Mouse (Mus musculus): Measurements from ENCODE around the gene Derl3. TPM values are rescaled to one million over a fixed set of nuclear protein-coding genes. Genes with fewer than 3 reads are reported as not detected.
"Not testable (repeated sequence)": the region's sequence is repeated elsewhere in the genome, so short reads cannot be mapped to it uniquely, and the experiment has no call there.

Gene Derl3
- polyA plus RNA-seq, 1 experiment from 2014 or later, result 9.6 TPM

GRCm38 (mm10) chr10:75854096-75854495, 39.1 kb upstream of the Derl3 start:
- Histone ChIP-seq H3K27me3 (ENCODE audit: control insufficient read depth, insufficient read depth, low read length) (no peaks in the 10 kb centered on the region), H3K4me3 (replicated peaks; ENCODE audit: low read length) (no peak overlapping the region), H3K27ac (ENCODE audit: low read length) (no peak overlapping the region), H3K9me3 (replicated peaks; ENCODE audit: control insufficient read depth, low read length) (no peaks in the 10 kb centered on the region), H3K4me1 (ENCODE audit: control insufficient read depth, insufficient read depth, low read length) (peaks cover 8% of the 10 kb centered on the region), H3K4me2 (ENCODE audit: low read depth, low read length) (no peak overlapping the region), H3K36me3 (ENCODE audit: control insufficient read depth, insufficient read depth, low read length) (no peaks in the 10 kb centered on the region), H3K9ac (ENCODE audit: low read length) (no peak overlapping the region)
- WGBS, result 42% methylated on average over 5 of the region's 5 CpGs
- no peak for ATAC-seq (ENCODE audit: insufficient read depth, low FRiP score)

DNA sequence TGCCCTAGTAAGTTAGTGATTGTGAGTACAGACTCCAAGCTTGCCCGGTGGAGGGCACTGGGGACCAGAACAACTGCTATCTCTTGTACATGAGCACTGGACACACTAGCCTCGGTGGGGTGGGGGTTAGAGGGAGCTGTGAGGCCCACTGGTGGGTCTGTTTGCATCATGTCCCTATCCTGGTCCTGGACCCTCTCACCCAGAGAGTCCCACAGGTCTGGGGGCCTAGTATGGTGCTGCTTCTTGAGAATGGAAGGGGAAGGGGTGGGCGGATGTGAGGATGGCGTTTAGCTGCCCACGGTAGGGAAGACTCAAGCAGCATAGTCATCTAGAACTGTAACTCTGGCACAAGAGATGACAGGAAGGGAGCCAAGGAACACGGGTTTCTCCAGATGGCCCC, 38.4 kb upstream of the Derl3 start:
- H3K36me3 ChIP-seq (ENCODE audit: control insufficient read depth, insufficient read depth, low read length), result no peaks in the 10 kb centered on the region
- H3K9ac ChIP-seq (ENCODE audit: low read length), result no peak overlapping the region
- no peak overlapping the region for H3K4me3 ChIP-seq (replicated peaks; ENCODE audit: low read length)
- 82% methylated on average over 6 of the region's 6 CpGs for WGBS
- H3K9me3 ChIP-seq (replicated peaks; ENCODE audit: control insufficient read depth, low read length), result no peaks in the 10 kb centered on the region
- no peak overlapping the region for H3K27ac ChIP-seq (ENCODE audit: low read length)
- H3K4me1 ChIP-seq (ENCODE audit: control insufficient read depth, insufficient read depth, low read length), result peaks cover 9% of the 10 kb centered on the region
- no peak for ATAC-seq (ENCODE audit: insufficient read depth, low FRiP score)
- no peak overlapping the region for H3K4me2 ChIP-seq (ENCODE audit: low read depth, low read length)
- H3K27me3 ChIP-seq (ENCODE audit: control insufficient read depth, insufficient read depth, low read length), result no peaks in the 10 kb centered on the region

DNA sequence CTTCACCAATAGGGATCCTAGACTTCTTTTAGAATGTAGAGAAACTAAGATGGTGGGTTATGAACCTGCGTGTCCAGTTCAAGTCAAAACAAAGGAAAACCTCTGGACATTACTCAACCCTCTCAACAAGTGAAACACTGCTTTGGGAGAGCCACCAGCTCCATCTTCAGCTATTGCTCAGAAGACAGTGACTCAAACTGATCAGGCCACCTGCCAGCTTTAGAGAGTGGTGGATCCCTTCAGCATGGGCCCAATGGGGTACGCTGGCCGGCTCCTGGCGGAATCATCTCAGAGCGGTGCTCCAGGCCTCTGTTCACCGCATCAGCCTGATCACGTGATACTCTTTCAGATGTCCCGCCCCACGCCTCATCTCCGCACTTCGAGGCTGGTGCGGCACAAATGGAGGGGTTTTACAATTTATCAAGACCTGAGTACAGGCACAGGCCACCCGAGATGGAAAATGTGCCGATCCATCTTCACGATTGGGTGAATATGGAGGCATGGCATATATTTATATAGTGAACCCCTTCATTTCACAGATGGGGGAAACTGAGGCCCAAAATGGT, 37.7 kb upstream of the Derl3 start:
- Histone ChIP-seq H3K4me3 (replicated peaks; ENCODE audit: low read length) (no peak overlapping the region), H3K4me1 (ENCODE audit: control insufficient read depth, insufficient read depth, low read length) (peaks cover 13% of the 10 kb centered on the region), H3K9me3 (replicated peaks; ENCODE audit: control insufficient read depth, low read length) (no peaks in the 10 kb centered on the region), H3K9ac (ENCODE audit: low read length) (no peak overlapping the region), H3K27ac (ENCODE audit: low read length) (no peak overlapping the region), H3K36me3 (ENCODE audit: control insufficient read depth, insufficient read depth, low read length) (no peaks in the 10 kb centered on the region), H3K27me3 (ENCODE audit: control insufficient read depth, insufficient read depth, low read length) (no peaks in the 10 kb centered on the region), H3K4me2 (ENCODE audit: low read depth, low read length) (no peak overlapping the region)
- ATAC-seq (ENCODE audit: insufficient read depth, low FRiP score), result no peak
- 88% methylated on average over 15 of the region's 15 CpGs for WGBS

DNA sequence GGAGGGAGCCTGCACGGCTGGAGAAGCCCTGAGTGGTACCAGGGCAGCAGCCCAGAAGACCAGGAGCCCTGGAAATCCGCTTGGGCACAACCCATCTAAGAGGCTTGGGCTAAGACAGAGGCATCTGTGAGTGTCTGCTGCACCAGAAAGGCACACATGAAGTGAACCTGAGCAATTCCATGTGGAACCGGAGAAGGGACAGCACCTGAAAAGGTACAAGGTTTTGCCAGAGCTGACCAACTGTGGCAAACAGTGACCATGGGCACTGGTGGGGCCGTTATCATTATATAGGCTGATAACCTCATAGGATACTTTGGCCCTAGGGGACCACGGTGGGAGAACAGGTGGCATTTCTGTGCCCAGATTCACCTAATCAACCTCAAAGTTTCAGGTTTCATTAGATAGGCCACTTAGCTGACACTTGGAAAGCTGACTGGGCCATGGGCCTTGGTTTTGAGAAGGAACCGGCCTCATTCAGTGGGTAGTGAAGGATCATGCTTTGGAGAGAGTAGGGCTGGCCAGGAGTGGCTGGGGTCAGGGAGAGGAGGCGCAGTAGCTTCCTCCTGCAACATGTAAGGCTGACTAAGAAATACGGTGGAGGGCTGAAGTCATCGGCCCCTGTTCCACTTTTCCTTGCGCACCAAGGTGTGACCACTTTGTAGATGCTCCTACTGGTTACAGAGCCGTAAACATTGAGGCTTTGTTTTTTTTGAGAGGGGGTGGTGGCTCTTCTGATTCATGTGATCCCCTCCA, 36.9 kb upstream of the Derl3 start:
- no peak for ATAC-seq (ENCODE audit: insufficient read depth, low FRiP score)
- H3K9ac ChIP-seq (ENCODE audit: low read length), result no peak overlapping the region
- peaks cover 18% of the 10 kb centered on the region for H3K4me1 ChIP-seq (ENCODE audit: control insufficient read depth, insufficient read depth, low read length)
- no peaks in the 10 kb centered on the region for H3K27me3 ChIP-seq (ENCODE audit: control insufficient read depth, insufficient read depth, low read length)
- no peak overlapping the region for H3K4me3 ChIP-seq (replicated peaks; ENCODE audit: low read length)
- H3K36me3 ChIP-seq (ENCODE audit: control insufficient read depth, insufficient read depth, low read length), result no peaks in the 10 kb centered on the region
- WGBS, result 76% methylated on average over 11 of the region's 11 CpGs
- no peak overlapping the region for H3K4me2 ChIP-seq (ENCODE audit: low read depth, low read length)
- no peak overlapping the region for H3K27ac ChIP-seq (ENCODE audit: low read length)
- H3K9me3 ChIP-seq (replicated peaks; ENCODE audit: control insufficient read depth, low read length), result no peaks in the 10 kb centered on the region

- H3K36me3 ChIP-seq (ENCODE audit: control insufficient read depth, insufficient read depth, low read length), result no peaks in the 10 kb centered on the region
- WGBS, result 83% methylated on average over 3 of the region's 3 CpGs
- H3K9me3 ChIP-seq (replicated peaks; ENCODE audit: control insufficient read depth, low read length), result no peaks in the 10 kb centered on the region
- no peaks in the 10 kb centered on the region for H3K27me3 ChIP-seq (ENCODE audit: control insufficient read depth, insufficient read depth, low read length)
- H3K4me1 ChIP-seq (ENCODE audit: control insufficient read depth, insufficient read depth, low read length), result peaks cover 18% of the 10 kb centered on the region
- H3K4me2 ChIP-seq (ENCODE audit: low read depth, low read length), result no peak overlapping the region
- H3K27ac ChIP-seq (ENCODE audit: low read length), result no peak overlapping the region
- H3K4me3 ChIP-seq (replicated peaks; ENCODE audit: low read length), result no peak overlapping the region
- H3K9ac ChIP-seq (ENCODE audit: low read length), result 0 out of 2 replicates have a peak overlapping the region, but pooled peaks have one; percentile 35
- no peak for ATAC-seq (ENCODE audit: insufficient read depth, low FRiP score)
These were observed 36.2 kb upstream of the Derl3 start for GRCm38 (mm10) chr10:75856976-75857375.

DNA sequence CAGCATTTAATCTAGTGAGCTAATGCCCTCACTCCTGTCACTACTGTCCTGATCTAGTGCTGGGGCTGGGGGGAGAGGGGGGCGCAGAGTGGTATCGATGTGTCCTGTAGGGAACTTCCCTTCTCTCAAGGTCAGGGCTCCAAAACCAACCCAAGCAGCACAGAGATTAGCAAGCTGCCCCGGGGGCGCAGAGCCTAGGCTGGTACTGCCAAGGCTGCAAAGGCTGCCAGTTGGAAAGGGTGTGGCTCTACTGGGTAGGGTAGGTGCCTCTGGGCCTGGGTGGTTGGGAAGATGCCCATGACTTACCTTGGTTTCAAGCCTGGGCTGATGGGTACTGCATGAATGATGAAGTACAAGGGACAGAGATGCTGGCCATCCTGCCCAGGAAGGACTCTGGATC, 35.6 kb upstream of the Derl3 start:
- Histone ChIP-seq H3K4me1 (ENCODE audit: control insufficient read depth, insufficient read depth, low read length) (peaks cover 18% of the 10 kb centered on the region), H3K4me3 (replicated peaks; ENCODE audit: low read length) (no peak overlapping the region), H3K4me2 (ENCODE audit: low read depth, low read length) (no peak overlapping the region), H3K27ac (ENCODE audit: low read length) (no peak overlapping the region), H3K9ac (ENCODE audit: low read length) (0 out of 2 replicates have a peak overlapping the region, but pooled peaks have one; percentile 6), H3K36me3 (ENCODE audit: control insufficient read depth, insufficient read depth, low read length) (no peaks in the 10 kb centered on the region), H3K27me3 (ENCODE audit: control insufficient read depth, insufficient read depth, low read length) (no peaks in the 10 kb centered on the region), H3K9me3 (replicated peaks; ENCODE audit: control insufficient read depth, low read length) (no peaks in the 10 kb centered on the region)
- no peak for ATAC-seq (ENCODE audit: insufficient read depth, low FRiP score)
- 86% methylated on average over 4 of the region's 4 CpGs for WGBS

- H3K36me3 ChIP-seq (ENCODE audit: control insufficient read depth, insufficient read depth, low read length), result no peaks in the 10 kb centered on the region
- H3K4me2 ChIP-seq (ENCODE audit: low read depth, low read length), result peak overlapping the region; percentile 74
- peaks cover 18% of the 10 kb centered on the region for H3K4me1 ChIP-seq (ENCODE audit: control insufficient read depth, insufficient read depth, low read length)
- 2% methylated on average over 27 of the region's 27 CpGs for WGBS
- H3K9ac ChIP-seq (ENCODE audit: low read length), result peak overlapping the region; percentile 86
- peak; percentile 55 for ATAC-seq (ENCODE audit: insufficient read depth, low FRiP score)
- H3K27me3 ChIP-seq (ENCODE audit: control insufficient read depth, insufficient read depth, low read length), result no peaks in the 10 kb centered on the region
- peak overlapping the region; percentile 97 for H3K27ac ChIP-seq (ENCODE audit: low read length)
- peak overlapping the region; percentile 78 for H3K4me3 ChIP-seq (replicated peaks; ENCODE audit: low read length)
- H3K9me3 ChIP-seq (replicated peaks; ENCODE audit: control insufficient read depth, low read length), result no peaks in the 10 kb centered on the region
These were observed 34.0 kb upstream of the Derl3 start for GRCm38 (mm10) chr10:75859107-75859746.

DNA sequence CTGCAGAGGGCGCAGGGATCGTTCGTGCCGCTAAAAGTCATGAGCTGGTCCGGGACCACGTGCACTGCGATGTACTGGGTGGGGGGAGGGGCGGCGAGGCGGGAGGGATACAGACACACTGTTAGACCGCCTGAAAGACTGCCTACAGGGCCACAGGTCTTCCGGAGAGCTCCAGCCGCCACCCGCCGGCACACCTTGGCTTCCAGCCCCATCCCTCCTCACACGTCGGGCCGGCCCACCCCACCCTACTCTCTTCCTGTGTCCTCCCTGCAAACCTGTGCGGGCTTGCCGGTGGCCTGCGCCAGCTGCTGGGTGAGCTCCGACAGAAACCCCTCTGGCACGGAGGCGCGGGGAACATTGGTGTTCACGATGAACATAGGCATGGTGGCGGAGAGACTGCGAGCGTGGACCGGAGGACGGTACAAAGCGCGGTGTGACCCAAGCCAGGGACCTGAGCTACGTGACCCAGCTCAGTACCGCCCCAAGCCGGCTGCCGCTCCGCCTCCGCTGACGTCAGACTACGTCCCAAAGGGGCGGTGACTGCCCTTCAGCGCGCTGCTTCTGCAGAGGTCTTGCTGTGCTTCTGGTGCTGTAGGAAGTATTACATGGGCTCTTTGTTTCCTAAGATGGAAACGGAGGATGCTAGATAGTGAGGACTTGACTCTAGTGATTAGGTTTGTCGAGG, 33.3 kb upstream of the Derl3 start, which contains the start of gene Mif:
Mif (minus strand) TSS at position 455 of the 685 bp plus-strand sequence.
- peak; percentile 97 for ATAC-seq (ENCODE audit: insufficient read depth, low FRiP score)
- WGBS, result under 1% methylated on average over 42 of the region's 46 CpGs
- H3K4me1 ChIP-seq (ENCODE audit: control insufficient read depth, insufficient read depth, low read length), result peaks cover 18% of the 10 kb centered on the region
- H3K4me2 ChIP-seq (ENCODE audit: low read depth, low read length), result peak within 1 kb of the TSS; percentile 74
- peak within 1 kb of the TSS; percentile 86 for H3K9ac ChIP-seq (ENCODE audit: low read length)
- H3K27ac ChIP-seq (ENCODE audit: low read length), result peak within 1 kb of the TSS; percentile 97
- H3K4me3 ChIP-seq (replicated peaks; ENCODE audit: low read length), result peak within 1 kb of the TSS; percentile 78
- H3K36me3 ChIP-seq (ENCODE audit: control insufficient read depth, insufficient read depth, low read length); H3K27me3 ChIP-seq (ENCODE audit: control insufficient read depth, insufficient read depth, low read length); H3K9me3 ChIP-seq (replicated peaks; ENCODE audit: control insufficient read depth, low read length): not testable (repeated sequence)

Measured in stomach, embryonic 16.5 days (tissue).